Mouse (Mus musculus): ENCODE measurements around the gene Nfic. TPM values are rescaled to one million over a fixed set of nuclear protein-coding genes. Genes with fewer than 3 reads are reported as not detected.

The Nfic gene
- total RNA-seq, 2 experiments from 2014 or later: 262 to 320 TPM

DNA sequence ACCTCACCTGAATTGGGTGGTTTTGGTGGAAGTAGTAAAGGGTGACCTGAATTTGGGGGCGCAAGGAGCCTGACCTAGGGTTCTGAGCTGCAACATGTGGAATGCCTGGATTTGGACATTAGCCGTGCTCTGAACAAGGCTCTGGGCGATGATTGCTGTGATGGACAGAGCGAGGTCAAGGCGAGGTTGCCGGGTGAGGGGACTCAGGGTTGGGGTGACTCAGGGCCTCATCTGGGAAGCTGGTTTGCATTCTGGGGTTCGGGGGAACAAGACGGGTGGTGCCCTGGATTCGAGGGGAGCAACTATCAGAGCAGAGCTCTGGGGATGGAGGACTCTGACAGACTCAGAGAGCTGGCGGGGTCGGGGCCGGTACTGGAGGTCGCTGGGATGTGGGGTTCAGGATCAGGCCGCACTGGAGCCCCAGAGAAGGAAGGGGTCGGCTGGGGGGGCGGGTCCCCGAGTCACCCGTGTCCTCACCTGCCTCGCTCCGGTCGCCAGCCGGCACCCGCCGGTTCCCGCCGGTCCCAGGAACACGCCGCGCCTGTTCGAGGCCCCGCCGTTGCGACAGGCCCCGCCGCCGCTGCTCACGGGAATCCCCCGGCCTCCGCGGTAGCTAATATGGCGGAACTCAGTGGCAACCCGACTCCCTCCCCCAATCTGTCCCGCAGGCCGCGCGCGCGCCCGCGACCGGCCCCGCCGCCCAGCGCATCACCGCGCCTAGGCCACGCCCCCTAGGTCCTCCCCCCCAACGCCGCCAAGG lies 77.5 kb downstream of the Nfic start, which contains the start of gene Fzr1:
Gene Fzr1 (minus strand): TSS at position 724 of the 760 bp plus-strand sequence.
- intact Hi-C loops (cut with DNase I; ENCODE audit: low total_unique reads): no loop called here
- DNase-seq: no peak

DNA sequence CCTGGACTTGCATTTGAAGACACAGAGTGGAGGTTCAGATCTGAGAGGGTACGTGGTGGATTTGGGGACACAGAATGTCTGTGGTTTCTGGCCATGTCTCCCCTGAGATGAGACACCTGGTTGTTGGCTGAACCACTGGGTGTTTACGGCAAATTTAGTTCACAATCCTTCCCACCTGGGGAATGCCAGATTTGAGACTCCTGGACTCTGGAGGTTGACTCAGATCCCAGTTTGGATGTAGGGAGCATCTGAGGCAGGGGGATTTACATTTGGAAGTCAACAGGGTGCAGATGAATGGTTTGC lies 78.1 kb downstream of the Nfic start:
- intact Hi-C loops (cut with DNase I; ENCODE audit: low total_unique reads): no loop called here
- no peak for DNase-seq

DNA sequence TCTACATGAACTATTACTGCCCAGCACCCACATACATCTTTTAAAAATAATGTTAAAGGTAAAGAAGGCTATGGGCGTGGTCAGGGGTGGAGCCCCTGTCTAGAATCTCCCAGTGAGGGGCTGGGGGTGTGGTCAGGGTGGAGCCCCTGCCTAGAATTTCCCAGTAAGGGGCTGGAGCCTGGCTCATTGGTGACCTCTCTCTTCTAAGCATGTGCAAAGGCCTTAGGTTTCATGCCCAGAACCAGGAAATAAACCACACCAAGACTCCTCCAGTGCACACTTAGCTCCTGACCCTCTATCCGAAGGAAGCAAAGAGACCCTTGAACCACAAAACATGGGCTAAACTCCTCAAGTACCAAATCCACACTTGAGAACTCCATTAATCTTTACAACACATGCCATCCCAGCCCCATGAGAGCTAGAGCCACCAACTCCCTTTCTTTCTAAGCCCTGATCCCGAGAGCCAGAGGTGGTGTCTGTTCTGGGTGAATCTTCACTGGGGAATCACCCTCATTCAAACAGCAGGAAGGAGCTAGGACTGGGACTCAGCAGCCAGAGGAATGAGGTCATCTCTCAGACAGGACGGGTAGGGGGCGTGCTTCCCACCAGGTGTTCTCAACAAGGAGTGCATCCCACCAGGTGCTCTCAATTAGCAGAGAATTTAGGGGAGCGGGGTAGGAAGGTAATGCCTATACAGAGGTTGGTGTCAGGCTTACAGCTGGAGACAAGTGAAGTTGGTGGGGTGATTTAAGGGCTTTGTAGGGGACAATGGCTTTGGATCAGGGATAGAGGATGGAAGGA lies 78.7 kb downstream of the Nfic start:
- DNase-seq: no peak
- intact Hi-C loops (cut with DNase I; ENCODE audit: low total_unique reads): no loop called here

DNA sequence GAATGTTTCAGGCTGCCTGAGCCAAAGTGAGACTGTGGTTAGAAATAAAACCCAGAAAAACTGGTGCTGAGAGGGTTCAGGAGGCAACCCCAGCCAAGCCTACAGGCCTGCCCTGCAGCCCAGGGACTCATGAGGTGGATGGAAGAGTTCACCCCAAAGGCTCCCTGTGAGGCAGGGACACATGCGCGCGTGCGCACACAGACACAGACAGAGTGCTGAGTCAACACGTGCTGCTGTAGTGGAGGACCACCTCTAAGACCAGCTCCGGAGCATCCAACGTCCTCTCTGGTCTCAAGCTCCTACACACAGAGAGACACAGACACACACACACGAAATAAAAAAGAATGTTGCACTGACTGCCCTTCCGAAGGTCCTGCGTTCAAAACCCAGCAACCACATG lies 80.1 kb downstream of the Nfic start:
- DNase-seq: no peak
- intact Hi-C loops (cut with DNase I; ENCODE audit: low total_unique reads): no loop called here

DNA sequence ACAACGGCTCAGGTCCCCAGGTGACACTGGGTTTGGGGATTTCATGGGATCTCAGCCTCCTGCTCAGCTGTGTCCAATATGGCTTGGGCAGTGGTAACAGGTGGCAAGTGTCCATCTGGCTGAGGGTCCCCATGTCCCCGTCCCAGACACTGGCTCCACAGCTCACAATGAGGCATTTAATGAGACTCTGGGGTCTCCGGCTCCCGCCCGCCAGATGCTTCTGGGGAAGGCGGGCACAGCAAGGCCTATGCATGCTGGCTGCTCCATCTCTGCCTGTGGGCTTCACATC lies 88.3 kb downstream of the Nfic start:
- intact Hi-C loops (cut with DNase I; ENCODE audit: low total_unique reads): no loop called here
- DNase-seq: no peak

DNA sequence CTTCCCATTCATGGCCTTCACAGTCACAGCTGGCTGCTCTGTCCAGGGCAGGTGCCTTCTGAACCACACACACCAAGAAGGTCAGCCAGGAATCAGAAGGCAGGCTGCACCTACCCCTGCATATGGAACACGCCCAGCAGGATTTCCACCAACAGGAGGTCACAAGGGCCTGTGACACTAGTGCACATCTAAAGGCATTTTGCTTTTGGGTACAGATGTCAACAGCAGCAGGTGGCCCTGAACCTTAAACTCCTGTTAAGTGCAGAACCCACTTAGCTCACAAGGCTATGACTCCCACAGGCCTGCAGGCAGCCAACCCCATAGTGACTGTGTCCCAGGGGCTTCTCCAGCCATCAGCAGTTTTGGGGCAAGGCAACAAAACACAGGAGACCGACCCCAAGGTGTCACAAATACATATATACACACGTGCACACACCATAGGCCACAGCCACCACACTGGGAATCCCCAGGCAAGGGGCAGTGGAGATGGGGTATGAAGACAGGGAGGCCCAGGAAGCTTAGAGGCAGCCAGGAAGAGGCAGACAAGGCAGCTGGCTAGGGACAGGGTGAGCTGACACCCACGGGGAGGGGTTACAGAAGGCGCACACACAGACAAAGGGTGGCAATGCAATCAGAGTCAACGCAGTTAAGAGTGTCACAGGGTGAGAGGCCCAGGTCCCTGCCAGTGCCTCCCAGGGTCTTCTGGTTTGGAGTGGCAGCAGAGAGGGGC lies 88.8 kb downstream of the Nfic start:
- intact Hi-C loops (cut with DNase I; ENCODE audit: low total_unique reads): no loop called here

DNA sequence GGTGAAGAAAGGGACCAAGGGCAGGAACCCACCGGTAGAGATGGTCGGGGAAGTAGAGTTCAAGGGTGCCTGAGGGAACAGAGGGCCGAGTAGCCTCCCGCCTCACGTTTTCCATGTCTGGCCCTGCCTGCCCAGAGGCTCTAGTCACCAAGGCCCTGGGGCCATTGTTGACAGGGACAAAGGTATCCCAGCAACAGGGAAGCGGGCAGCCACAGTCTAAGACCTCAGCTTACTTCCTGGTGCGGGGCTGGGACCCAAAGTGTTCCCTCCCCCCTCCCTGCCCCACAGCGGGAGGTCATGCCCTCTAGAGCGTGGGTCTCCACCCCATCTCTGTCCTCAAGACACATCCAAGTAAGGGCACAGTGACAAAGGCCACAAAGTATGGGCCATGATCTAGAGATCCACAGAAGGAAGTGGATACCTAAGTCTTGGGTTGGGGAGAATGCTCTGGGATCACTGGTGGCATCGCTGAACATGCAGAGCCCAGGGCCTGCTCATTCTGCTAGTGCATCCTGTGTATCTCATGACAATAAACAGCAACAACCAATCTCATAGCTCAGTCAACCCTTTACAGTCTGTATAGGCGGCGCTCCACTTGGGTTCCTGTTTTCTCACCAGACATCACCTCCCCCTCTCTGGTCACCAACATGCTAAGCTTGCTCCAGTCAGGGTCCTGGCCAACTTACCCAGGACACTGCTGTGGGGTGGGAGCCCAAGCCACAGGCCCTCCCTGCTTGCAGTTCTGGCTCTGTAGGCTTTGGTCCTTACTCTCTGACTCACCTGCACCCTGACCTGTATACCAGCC lies 89.6 kb downstream of the Nfic start, which contains the start of gene 4930404N11Rik:
Gene 4930404N11Rik (minus strand): TSS at position 145 of the 805 bp plus-strand sequence.
- intact Hi-C loops (cut with DNase I; ENCODE audit: low total_unique reads): no loop called here
- no peak for DNase-seq

More for the DNA sequence above, 88.8 kb downstream of the Nfic start:
- DNase-seq: no peak

DNA sequence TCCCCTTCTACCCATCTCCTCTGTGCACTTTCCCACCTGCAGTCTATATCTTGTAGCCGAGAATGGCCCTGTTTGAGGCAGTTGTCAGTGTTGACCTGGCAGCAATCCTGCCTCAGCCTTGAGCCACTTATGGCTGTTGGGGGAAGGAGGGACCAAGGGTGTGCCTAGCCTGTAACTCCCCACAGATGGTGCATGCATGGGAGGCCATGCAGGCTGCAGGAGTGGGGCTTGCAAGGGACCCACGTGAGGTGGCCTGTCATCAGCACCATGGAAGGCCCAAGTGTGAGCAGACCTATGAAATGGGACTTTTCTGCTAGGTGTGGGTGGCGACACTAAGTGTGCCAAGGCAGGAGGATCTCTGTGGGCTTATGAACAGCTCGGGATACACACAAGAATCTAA lies 90.4 kb downstream of the Nfic start:
- intact Hi-C loops (cut with DNase I; ENCODE audit: low total_unique reads): no loop called here
- DNase-seq: no peak

DNA sequence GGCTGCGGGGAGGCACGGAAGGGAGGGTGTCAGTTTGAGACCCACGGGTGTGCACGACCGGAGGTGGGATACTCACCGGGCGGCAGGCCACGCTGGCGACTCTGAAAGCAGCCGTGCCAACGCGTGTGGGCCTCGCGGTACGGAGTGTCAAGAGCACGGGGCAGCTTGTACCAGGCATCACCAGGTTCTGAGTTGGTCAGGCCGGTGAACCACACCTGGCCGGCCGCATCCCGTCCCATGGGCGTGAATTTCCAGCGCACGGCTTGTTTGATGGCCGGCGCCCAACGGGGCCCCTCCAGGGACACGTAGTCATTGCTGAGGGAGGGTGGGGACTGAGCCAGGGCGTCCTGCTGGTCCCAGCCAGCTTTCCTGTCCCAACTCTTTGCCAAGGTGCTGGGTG lies 90.8 kb downstream of the Nfic start:
- intact Hi-C loops (cut with DNase I; ENCODE audit: low total_unique reads): no loop called here
- DNase-seq: peak; percentile 50

DNA sequence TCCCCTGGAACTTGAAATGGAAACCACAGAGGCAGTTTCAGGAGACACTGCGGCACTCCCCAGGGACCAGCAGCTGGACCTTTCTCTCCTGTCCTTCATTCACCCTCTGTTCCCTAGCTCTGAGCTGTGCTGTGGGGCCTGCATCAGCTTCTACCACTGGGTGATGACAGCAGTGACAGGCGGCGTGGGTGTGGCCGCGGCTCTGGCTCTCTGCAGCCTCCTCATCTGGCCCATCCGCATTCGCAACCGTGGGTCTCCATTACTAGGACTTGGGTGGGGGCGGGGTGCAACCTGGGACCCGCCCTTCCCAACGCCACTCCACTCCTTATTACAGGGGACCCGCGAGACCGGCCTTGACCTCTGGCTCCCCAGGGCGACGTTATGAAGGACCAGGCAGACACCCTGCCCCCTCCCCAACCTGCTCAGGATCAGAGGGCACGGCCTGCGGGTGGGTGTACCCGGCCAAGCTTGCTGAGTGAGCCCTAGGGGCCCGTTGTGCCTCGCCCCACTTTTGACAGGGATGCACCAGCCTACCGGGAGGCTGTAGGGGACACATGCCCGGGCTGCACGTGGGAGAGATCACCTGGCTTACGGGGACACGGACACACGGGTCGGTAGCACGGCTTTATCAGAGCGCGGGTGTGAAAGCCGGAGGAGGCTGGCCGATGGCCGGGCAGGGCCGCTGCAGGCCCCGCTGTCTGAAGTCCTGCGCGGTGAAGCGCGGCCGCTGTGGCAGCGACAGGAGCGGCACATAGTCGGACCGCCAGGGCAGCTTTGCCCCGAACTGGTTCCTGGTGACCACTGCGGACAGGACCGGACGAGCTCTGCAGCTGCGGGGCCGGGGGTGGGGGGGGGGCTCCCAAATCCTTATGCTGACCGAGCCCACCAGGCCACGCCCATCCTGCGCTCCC lies 91.7 kb downstream of the Nfic start:
- intact Hi-C loops (cut with DNase I; ENCODE audit: low total_unique reads): no loop called here
- no peak for DNase-seq

DNA sequence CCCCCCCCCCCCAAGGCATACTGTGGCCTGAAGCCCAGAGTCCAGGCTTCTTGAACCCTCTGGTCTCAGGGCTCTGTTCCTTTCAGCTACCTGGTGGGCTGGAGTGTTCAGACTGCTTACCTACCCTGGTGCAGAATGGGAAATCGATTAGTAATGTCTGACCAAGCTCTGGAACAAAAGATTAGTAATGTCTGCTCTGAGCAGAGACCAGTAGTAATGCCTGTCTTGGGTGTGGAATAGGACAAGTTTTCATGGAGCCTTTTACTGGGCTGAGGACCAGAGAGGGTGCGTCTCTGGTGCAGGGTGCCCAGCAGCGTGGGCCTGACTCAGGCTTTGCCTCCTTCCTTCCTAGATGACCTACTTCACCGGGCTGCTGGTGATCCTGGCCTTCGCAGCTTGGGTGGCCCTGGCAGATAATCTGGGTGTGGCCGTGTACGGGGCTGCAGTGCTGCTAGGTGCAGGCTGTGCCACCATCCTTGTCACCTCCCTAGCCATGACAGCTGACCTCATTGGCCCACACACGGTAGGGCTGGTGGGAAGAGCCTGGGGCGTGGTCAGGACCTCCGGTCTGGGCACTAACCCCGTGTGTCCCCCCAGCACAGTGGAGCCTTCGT lies 93.0 kb downstream of the Nfic start:
- intact Hi-C loops (cut with DNase I; ENCODE audit: low total_unique reads): no loop called here
- no peak for DNase-seq

DNA sequence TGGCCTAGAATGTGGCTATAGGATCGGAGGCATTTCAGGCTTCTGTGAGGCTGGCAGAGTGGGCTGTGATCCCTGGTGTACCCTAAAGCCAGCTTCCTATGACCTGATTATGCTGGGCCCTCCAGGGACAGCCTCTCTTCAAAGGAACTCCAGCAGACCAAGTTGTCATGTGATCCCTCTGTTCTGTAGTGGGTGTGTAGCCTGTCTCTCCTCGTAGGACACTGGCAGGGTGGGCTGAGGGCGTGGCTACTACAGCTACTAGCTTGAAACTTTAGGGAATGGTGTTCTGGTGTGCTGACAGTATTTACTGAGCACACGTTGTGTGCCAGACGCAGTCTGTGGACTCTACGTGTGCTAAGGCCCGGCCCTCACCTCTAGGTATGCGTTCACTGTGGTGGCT lies 94.7 kb downstream of the Nfic start:
- intact Hi-C loops (cut with DNase I; ENCODE audit: low total_unique reads): no loop called here
- no peak for DNase-seq

DNA sequence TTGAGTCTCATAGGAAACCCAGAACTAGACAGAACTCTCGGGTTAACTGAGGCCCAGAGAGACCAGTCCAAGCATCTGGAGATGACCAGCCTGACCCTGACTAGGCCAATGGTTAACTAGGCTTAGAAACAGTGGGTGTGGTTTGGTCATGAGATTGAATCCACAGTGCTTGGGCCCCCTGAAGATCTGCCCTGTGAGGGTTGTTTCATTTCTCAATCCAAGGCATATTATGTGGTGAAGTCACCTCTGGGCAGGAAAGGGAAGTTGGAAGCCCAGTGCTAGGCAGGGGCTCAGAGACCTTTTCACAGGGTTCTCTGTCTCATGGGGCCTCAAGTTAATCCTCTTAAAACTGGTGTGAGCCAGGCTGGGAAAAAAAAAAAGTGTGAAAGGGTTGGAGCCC lies 96.6 kb downstream of the Nfic start:
- no peak for DNase-seq
- intact Hi-C loops (cut with DNase I; ENCODE audit: low total_unique reads): no loop called here

DNA sequence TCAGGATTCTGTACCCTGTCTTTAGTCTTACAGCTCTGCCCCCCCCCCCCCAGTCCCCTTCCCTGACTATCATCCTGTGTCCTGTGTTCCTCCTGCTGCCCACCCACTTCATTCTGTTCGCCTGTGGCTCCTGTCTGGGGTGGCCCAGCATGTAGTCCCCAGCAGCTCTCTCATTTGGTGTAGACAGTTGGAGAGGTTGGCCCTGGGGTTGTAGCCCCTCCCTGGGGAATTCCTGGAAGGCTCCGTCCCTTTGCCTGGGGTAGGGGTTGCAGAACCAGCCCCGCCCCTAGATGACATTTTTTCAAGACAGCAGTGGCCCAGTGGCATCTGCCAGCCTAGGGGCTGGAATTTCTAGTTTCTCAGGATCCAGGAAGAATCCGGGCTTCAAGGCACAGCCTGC lies 97.2 kb downstream of the Nfic start:
- DNase-seq: no peak
- intact Hi-C loops (cut with DNase I; ENCODE audit: low total_unique reads): no loop called here

DNA sequence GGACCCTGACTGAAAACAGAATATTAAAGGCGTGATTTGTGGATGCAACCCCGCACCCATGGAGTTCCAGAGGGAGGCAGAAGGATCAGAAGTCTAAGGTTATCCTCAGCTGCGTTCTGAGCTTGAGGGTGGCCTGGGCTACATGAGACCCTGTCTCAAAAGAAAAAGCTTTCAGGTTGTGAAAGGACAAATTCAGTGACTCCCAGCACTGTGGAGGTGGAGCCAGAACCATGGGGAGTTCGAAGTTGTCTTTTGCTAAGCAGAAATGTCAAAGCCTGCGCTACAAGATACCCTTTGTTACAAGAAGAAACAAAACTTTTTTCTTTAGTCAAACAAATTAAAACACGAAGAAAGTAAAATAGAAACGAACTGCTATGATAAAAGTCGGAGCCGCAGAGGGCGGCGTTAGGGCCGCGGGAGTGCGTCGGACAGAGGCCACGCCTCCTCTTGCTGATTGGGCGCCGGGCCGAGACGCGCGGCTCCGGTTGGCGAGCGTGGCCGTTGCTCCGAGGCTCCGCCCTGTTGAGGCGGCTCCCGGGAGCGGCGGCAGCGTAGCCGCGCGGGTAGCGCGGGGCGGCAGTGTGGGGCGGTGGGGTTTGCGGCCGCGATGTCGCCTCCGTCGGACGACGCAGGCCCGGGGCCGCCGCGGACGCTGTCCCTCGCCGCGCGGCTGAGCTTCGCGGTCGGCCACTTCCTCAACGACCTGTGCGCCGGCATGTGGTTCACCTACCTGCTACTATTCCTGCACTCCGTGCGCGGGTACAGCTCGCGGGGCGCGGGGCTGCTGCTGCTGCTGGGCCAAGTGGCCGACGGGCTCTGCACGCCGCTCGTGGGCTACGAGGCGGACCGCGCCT lies 98.2 kb downstream of the Nfic start, which contains the start of gene Mfsd12:
Gene Mfsd12 (plus strand): TSS at position 501 of the 854 bp plus-strand sequence.
- intact Hi-C loops (cut with DNase I; ENCODE audit: low total_unique reads): no loop called here
- DNase-seq: peak; percentile 94

DNA sequence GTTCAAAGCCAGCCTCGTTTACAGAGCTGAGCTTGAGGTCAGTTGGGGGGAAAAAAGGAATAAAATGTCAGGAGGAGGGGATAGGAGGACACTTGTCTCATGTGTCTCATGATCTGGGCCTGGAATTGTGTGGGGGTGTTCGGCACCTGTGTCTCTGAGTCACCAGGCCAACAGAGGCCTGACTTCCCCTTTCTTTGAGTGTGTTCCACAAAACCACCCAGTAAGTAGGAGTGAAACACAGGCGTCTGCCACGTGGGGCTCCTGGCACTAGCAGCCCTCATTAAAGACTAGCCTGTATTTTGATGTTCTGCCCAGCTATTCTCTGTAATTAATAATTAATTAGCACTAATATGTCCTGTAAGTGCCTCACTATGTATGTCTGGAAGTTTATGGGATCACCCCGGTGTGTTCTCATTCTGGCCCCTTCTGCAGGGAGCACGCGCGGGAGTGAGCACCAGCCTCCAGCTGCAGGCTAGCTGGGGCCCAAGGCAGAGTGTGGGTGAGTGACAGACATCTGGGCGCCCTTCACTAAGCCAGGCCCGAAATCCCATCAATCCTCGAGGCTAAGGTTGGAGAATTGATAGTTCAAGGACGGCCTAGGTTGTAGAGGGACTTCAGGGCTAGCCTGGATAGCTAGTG lies 99.0 kb downstream of the Nfic start:
- intact Hi-C loops (cut with DNase I; ENCODE audit: low total_unique reads): no loop called here
- DNase-seq: no peak

DNA sequence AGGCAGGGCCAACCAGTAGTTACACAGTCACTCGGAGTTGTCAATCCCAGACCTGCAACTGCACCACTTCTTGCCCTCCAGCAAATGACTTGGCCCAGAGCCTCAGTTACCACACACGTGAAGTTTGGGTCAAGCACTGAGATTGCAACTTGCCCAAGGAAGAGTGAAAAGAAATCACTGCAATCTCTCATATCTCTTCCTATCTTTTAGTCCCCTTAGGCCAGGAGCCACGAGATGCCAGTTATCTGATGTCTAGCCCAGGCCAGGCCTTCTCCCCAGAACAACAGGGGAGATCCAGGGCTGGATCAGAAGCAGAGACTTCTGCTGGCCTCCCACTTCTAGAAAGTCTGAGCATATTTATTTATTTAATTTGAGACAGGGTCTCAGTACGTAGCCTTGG lies 99.9 kb downstream of the Nfic start:
- intact Hi-C loops (cut with DNase I; ENCODE audit: low total_unique reads): no loop called here
- no peak for DNase-seq

All from gastrocnemius, postnatal 14 days (tissue).